Mouse (Mus musculus) ES-E14 (cell line): ENCODE measurements around the gene Sfrp4.

Experiments
- MAFK ChIP-seq: IDR thresholded peaks from 2 replicates; pipeline ENCODE4 v1.6.1; 2014; ENCODE audit warnings: mild to moderate bottlenecking, low read depth, low read length, inconsistent platforms; ENCODE audit not compliant: insufficient read depth
- ZNF384 ChIP-seq: IDR thresholded peaks from 2 replicates; pipeline ENCODE4 v1.6.1; 2012; ENCODE audit warnings: low read depth, low read length, inconsistent platforms

GRCm38 (mm10) chr13:19624632-19625320, 1.9 kb downstream of the Sfrp4 start:
- TF ChIP-seq ZNF384 (no peak), MAFK (peak; percentile 92)
